Mouse (Mus musculus): ENCODE results near the gene Pde7b. TPM values are rescaled to one million over a fixed set of nuclear protein-coding genes. Genes with fewer than 3 reads are reported as not detected.

The Pde7b gene
- total RNA-seq, 2 experiments from 2014 or later: 50.3 to 61.4 TPM

DNA sequence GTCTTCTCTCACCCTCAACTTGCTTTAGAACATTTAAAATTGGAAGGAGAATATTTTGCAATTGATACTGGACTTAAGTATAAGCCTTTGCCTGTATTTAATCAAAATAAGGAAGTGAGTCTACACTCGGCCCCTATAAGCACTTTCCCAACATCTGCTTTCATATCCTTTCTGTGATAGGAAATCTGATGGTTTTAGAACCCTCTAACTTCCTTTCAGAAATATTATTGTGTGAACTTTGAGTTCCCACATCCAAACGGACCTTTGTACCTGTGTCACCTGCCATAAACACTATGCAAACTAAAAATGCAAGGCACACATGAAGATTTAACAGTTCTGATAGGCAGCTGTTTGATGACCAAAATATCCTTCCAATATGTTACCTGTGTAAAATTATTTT lies 58.2 kb downstream of the Pde7b start:
- TF ChIP-seq CTCF (IDR thresholded peaks at IDR 0.05): no peak
- intact Hi-C loops (cut with DNase I): no loop called here
- H3K27ac ChIP-seq: no peak overlapping the region
- H3K4me3 ChIP-seq: no peak overlapping the region
- DNase-seq (ENCODE audit: extremely low spot score in 1 of 2, low spot score in 2 of 2): no peak

DNA sequence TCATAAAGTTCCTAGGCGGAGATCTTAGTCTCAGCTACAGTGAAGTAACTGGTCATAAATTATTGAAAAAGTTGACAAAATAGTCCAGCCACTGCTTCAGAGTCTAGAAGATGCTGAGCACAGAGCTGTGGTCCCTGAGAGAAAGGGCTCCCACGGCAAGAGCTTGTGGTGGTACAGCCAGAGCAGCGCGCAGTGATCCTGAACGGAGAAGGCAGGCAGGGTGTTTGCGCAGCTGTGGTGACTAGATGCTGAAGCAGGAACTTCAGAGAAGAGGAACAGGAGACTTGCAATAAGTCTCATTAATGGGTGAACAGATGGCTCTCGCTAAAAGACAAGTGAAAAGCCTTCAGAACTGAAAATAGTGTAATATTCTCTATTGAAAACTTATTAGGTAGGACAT lies 61.9 kb downstream of the Pde7b start:
- no peak for TF ChIP-seq CTCF (IDR thresholded peaks at IDR 0.05)
- no peak for DNase-seq (ENCODE audit: extremely low spot score in 1 of 2, low spot score in 2 of 2)
- intact Hi-C loops (cut with DNase I): no loop called here
- Histone ChIP-seq H3K4me3 (no peak overlapping the region), H3K27ac (no peak overlapping the region)

GRCm38 (mm10) chr10:20661684-20662083 lies 63.2 kb downstream of the Pde7b start:
- TF ChIP-seq CTCF (IDR thresholded peaks at IDR 0.05): no peak
- intact Hi-C loops (cut with DNase I): no loop called here

GRCm38 (mm10) chr10:20659718-20660117 lies 65.2 kb downstream of the Pde7b start:
- no peak for DNase-seq (ENCODE audit: extremely low spot score in 1 of 2, low spot score in 2 of 2)
- Histone ChIP-seq H3K4me3 (no peak overlapping the region), H3K27ac (peak overlapping the region; percentile 82)
- TF ChIP-seq CTCF (IDR thresholded peaks at IDR 0.05): no peak
- intact Hi-C loops (cut with DNase I): no loop called here

More at GRCm38 (mm10) chr10:20661684-20662083, 63.2 kb downstream of the Pde7b start:
- Histone ChIP-seq H3K4me3 (no peak overlapping the region), H3K27ac (no peak overlapping the region)
- no peak for DNase-seq (ENCODE audit: extremely low spot score in 1 of 2, low spot score in 2 of 2)

DNA sequence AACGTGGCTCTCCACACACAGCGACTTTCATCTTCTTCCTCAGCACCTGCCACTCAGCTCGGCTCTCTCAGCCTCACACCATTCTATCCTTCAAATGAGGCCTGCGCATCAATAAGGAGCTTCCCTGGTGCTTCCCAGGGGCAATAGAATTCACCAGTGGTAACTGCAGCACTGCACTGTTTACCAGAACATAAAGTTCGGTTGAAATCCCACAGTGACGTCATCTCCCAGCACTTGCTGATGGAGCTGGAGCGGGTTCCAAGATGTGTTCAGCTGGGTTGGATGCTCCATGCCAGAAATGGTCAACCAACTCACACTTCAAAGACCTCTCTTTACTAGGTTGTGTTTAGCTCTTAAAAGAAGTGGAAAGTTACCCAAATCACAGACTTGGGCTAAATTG lies 65.6 kb downstream of the Pde7b start:
- H3K27ac ChIP-seq: peak overlapping the region; percentile 82
- no peak for DNase-seq (ENCODE audit: extremely low spot score in 1 of 2, low spot score in 2 of 2)
- intact Hi-C loops (cut with DNase I): no loop called here
- no peak for TF ChIP-seq CTCF (IDR thresholded peaks at IDR 0.05)
- peak overlapping the region; percentile 27 for H3K4me3 ChIP-seq

DNA sequence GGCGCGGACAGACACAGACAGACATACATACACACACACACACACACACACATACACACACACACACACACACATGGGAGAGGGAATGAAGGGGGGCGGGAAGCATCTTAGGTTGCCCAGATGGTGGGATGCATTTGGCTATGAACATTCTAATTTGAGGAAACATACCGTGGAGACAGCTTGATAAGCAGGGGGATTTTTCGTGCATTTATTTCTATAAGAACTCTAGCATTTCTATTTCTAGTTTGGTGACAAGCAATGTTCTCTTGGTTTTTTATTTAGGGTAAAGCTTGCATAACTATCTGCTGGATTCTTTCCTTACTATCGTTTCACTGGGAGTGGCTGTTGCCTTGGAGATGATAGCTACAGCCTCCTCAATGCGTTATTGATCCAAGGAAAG lies 66.2 kb downstream of the Pde7b start:
- peak overlapping the region; percentile 27 for H3K4me3 ChIP-seq
- intact Hi-C loops (cut with DNase I): loop anchor here (1.0 kb wide), 2 partner anchors 16 to 141 kb away; no protein-coding TSS in a partner anchor
- H3K27ac ChIP-seq: peak overlapping the region; percentile 82
- no peak for DNase-seq (ENCODE audit: extremely low spot score in 1 of 2, low spot score in 2 of 2)
- no peak for TF ChIP-seq CTCF (IDR thresholded peaks at IDR 0.05)

DNA sequence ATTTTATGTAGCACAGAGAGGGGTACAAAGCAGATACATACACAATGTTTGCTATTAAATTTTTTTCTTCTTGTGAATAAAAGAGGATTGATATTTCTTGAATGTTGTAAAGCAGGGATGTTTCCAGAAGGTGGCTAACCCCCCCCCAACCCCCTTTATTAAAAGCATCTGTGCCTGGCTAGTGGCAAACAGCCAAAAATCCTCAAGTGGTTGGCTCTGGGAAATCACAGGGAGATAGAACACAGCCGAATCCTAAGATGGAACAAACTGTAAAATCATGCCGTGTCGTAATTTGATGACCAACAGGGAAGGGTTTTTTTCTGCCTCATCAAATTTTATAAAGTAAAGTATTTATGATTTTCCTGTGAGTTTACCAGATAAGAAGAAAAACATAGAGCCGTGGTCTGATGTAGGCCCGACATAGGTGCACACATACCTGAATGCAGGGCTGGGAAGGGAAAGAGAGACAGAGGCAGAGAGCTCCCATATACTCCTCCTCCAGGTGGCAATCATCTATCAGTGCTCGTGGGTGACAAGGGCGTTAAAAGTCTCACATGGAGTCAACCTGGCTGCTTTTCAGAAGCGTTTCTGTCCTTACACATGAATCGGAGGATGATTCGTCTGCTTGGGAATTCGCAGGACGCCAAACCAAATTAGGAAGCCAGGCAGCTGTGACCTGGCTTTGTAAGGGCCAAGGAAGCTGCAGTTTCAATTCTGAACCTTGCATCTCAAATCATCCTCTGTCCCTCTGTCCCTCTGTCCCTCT lies 67.4 kb downstream of the Pde7b start:
- Histone ChIP-seq H3K27ac (no peak overlapping the region; the same call in 1 of the 2 replicates), H3K4me3 (no peak overlapping the region)
- no peak for DNase-seq (ENCODE audit: extremely low spot score in 1 of 2, low spot score in 2 of 2)
- intact Hi-C loops (cut with DNase I): loop anchor here (1.0 kb wide), 2 partner anchors 17 to 142 kb away; no protein-coding TSS in a partner anchor
- no peak for TF ChIP-seq CTCF (IDR thresholded peaks at IDR 0.05)

DNA sequence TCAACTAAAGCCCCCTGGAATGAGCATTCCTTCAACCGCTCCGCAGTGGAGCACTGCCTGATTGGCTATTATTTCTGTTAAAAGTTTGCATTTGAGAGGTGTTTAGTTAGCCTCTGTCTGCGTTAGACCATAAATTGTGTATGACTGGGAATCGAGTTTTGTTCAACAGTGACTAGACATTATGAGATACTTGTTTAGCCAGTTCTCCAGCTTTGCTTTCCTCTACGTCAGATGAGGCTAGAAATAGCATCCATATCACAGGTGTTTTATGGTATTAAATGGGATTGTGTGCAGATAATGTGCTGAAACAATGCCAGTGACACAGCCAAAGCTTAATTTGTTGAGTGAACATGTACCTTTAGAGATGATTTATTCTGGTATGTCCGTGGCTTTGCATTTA lies 70.3 kb downstream of the Pde7b start:
- intact Hi-C loops (cut with DNase I): no loop called here
- H3K4me3 ChIP-seq: no peak overlapping the region

DNA sequence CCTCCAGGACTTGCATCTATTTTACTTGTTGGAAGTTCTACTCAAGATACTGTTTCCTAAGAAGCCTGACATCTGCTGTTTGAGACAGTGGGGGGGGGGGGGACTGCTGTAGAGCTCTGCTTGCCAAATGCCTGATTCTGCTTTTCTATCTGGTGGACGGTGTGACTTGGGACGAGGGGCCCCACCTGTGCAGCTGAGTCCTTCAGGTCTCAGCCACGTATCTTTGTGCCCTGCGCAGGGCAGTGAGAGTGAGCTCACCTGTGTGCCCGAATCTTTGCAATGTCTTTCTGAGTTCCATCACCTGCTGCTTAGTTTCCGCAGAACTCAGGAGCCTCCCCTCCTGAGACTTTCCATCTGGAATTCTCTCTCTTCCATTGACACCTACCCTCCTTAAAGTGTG lies 70.7 kb downstream of the Pde7b start:
- no peak for DNase-seq (ENCODE audit: extremely low spot score in 1 of 2, low spot score in 2 of 2)
- H3K4me3 ChIP-seq: no peak overlapping the region
- no peak for TF ChIP-seq CTCF (IDR thresholded peaks at IDR 0.05)
- H3K27ac ChIP-seq: no peak overlapping the region
- intact Hi-C loops (cut with DNase I): no loop called here

More for the DNA sequence above, 70.3 kb downstream of the Pde7b start:
- no peak for TF ChIP-seq CTCF (IDR thresholded peaks at IDR 0.05)
- no peak for DNase-seq (ENCODE audit: extremely low spot score in 1 of 2, low spot score in 2 of 2)
- no peak overlapping the region for H3K27ac ChIP-seq

- intact Hi-C loops (cut with DNase I): no loop called here
- no peak overlapping the region for H3K27ac ChIP-seq
- no peak for DNase-seq (ENCODE audit: extremely low spot score in 1 of 2, low spot score in 2 of 2)
- no peak for TF ChIP-seq CTCF (IDR thresholded peaks at IDR 0.05)
- H3K4me3 ChIP-seq: no peak overlapping the region
Measured at GRCm38 (mm10) chr10:20653299-20653698, 71.6 kb downstream of the Pde7b start.

- no peak for DNase-seq (ENCODE audit: extremely low spot score in 1 of 2, low spot score in 2 of 2)
- intact Hi-C loops (cut with DNase I): no loop called here
- TF ChIP-seq CTCF (IDR thresholded peaks at IDR 0.05): no peak
- no peak overlapping the region for H3K4me3 ChIP-seq
- H3K27ac ChIP-seq: no peak overlapping the region
Measured at GRCm38 (mm10) chr10:20636381-20636780, 88.5 kb downstream of the Pde7b start.

- intact Hi-C loops (cut with DNase I): no loop called here
- no peak for DNase-seq (ENCODE audit: extremely low spot score in 1 of 2, low spot score in 2 of 2)
- no peak overlapping the region for H3K27ac ChIP-seq
- no peak overlapping the region for H3K4me3 ChIP-seq
- no peak for TF ChIP-seq CTCF (IDR thresholded peaks at IDR 0.05)
Measured at GRCm38 (mm10) chr10:20633085-20633415, 91.8 kb downstream of the Pde7b start.

Data from left cerebral cortex, adult 2 months (tissue).